Mouse (Mus musculus) layer of hippocampus, postnatal 25 days (tissue): ENCODE data around the gene Cacna1g. TPM values are rescaled to one million over a fixed set of nuclear protein-coding genes. Genes with fewer than 3 reads are reported as not detected.
A peak's percentile ranks its signal among the peaks of the same experiment; 100 is the strongest.

ENCODE experiments used
- DNase-seq, 2 experiments: peaks; one replicate each; pipeline ENCODE4 v3.0.0; 2022; ENCODE audit warnings: mixed read lengths in 2 of 2, low spot score in 1 of 2; ENCODE audit errors: extremely low spot score in 1 of 2
- total RNA-seq, 2 experiments: library from RNA; stranded (reverse); gene quantifications; 2 replicates each; pipeline ENCODE4 v1.2.3; 2021

Cacna1g gene
- total RNA-seq, 2 experiments from 2014 or later: 49.7 to 72.3 TPM

DNA sequence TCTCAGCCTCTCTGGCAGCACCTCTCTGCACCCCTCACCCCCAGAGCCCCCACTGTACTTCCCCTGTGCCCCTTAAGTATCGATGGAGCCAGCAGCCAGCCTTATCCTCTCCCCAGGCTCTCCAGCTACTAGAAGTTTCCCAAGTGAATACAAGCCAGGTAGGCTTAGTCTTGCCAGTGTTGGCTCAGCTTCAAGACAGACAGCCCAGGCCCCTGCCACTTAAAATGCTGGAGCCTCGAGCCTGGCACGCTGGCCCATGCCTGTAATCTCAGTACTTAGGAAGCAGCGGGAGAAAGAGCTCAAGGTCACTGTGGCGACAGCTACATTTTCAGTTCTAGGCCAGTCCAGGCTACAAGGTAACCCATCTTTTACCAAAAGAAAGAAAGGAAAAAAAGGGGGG, 24.1 kb downstream of the Cacna1g start:
- no peak for DNase-seq

DNA sequence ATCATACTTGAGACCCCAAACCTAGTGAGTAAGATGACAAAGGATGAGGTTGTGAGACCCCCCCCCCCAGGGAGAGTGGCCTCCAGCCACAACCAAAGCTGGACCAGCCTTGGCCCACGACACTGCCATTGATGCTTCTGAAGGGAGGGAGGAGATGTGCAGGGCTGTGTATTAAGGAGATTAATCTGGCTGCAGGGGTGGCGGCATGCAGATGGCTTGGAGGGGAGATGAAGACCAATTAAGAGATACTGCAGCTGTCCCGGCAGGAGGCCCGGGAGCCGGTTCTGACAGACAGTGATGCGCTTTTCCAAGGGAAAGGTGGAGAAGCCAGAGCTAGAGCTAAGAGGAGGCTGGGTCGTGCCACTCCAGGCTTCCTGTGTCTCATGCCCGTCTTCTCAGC, 24.8 kb downstream of the Cacna1g start:
- DNase-seq: no peak

- DNase-seq: no peak
Measured at GRCm38 (mm10) chr11:94447017-94447416, 27.0 kb downstream of the Cacna1g start.

- DNase-seq: no peak
Measured at GRCm38 (mm10) chr11:94445300-94445699, 28.7 kb downstream of the Cacna1g start.

GRCm38 (mm10) chr11:94444829-94445228, 29.2 kb downstream of the Cacna1g start:
- DNase-seq: no peak

GRCm38 (mm10) chr11:94441752-94442151, 32.2 kb downstream of the Cacna1g start:
- no peak for DNase-seq

DNA sequence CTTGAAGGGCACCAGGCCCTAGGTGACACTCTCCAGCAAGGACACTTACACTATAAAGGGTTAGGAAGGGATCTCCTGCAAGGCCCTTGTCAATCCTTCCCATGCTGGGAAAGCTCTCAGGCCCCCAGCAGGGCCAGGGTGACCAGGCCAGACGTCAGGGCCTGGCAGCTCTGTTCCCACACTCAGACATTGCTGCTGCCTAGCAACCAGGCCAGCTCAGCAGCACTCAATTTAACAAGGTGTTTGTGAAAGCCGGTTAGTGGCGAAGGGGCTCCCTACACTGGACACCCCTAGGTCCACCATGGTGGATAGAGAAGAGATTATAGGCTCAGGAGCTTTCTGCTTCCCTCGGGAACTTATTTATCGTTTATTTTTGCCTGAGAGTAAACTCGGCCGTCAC, 32.9 kb downstream of the Cacna1g start:
- no peak for DNase-seq

GRCm38 (mm10) chr11:94440421-94440820, 33.6 kb downstream of the Cacna1g start:
- no peak for DNase-seq

- DNase-seq: no peak
Measured at GRCm38 (mm10) chr11:94429011-94429651, 44.9 kb downstream of the Cacna1g start.

DNA sequence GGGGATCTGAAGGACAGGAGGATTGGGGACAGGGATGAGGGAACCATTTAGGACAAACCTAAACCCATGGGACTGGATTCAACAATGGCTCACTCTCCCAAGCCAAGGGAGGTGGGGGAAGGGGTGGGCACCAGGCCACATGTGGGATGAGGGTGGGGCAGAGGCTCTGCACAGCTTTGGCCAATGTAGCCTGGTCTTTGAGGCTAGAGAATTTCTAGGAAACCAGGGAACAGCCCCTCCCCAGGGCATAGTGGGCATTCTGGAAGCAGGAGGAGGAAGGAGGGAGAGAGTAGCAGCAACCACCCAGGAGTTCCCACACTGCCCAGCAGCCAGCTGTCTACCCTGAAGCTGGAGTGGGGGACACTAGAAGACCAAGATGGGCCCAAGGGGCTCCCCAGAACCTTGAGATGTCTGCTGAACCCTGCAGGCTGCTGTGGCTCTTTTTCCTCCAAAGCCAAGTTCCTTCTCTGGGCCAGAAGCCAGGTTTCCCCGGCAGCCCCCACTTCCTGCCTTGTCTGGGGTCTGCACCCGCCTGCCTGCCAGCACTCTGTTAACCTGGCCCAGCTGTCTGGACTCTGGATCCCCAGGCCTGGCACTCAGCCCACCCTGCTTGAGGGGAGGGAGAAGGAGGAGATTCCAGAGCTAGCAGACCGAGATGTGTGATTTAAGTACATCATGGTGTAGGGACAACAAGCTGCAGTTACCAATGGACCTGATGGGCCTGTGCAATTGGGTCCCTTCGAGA, 45.7 kb downstream of the Cacna1g start:
- DNase-seq: peak in 1 of 2 experiments; percentile 47

GRCm38 (mm10) chr11:94425656-94426055, 48.3 kb downstream of the Cacna1g start:
- DNase-seq: no peak

- DNase-seq: no peak
Measured at GRCm38 (mm10) chr11:94425215-94425614, 48.8 kb downstream of the Cacna1g start.

- DNase-seq: no peak
Measured at GRCm38 (mm10) chr11:94424380-94424779, 49.6 kb downstream of the Cacna1g start.

- no peak for DNase-seq
Measured at GRCm38 (mm10) chr11:94423855-94424254, 50.1 kb downstream of the Cacna1g start.

- no peak for DNase-seq
Measured at GRCm38 (mm10) chr11:94420991-94421390, 53.0 kb downstream of the Cacna1g start.

GRCm38 (mm10) chr11:94420325-94420724, 53.7 kb downstream of the Cacna1g start:
- peak in 1 of 2 experiments; percentile 52 for DNase-seq

- no peak for DNase-seq
Measured at GRCm38 (mm10) chr11:94419004-94419727, 54.8 kb downstream of the Cacna1g start.

DNA sequence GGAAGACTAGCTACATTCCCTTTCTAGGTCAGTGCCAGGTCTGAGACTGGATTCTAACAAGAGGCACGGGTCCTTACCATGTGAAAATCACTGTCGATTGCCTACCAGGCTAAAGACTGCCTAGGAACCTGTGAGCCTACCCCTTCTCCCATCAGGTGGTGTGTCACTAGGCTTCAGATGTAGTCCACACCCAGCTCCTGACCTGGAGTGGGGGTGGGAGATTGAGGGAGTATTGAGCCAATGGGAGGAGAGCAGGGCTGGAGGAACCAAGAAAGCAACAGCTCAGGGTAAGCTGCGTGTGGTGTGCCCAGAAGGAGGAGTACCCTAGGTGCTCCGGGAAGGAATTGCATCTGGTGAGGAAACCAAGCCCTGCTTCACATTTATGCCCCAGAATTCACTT, 60.0 kb downstream of the Cacna1g start:
- DNase-seq: no peak

DNA sequence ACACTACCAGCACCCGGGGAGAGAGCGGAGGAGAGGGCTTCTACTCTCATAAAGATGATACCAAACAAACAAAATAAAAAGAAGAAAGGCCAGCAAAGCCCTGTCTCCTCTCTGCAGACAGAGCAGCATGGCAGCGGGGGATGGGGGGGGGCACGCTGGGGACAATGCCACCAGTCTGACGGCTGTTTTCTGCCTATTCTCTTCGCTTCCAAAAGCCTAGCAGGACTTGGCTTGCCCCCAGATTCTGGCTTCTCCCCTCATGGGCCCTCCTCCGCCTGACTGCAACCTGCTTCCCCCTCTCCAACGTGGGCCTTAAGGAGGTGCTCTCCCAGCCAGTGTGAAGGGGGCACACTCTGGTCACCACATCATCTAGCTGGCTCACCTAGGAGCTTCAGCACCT, 60.5 kb downstream of the Cacna1g start:
- DNase-seq: peak in 1 of 2 experiments; percentile 37

GRCm38 (mm10) chr11:94412998-94413469, 61.0 kb downstream of the Cacna1g start:
- DNase-seq: no peak

DNA sequence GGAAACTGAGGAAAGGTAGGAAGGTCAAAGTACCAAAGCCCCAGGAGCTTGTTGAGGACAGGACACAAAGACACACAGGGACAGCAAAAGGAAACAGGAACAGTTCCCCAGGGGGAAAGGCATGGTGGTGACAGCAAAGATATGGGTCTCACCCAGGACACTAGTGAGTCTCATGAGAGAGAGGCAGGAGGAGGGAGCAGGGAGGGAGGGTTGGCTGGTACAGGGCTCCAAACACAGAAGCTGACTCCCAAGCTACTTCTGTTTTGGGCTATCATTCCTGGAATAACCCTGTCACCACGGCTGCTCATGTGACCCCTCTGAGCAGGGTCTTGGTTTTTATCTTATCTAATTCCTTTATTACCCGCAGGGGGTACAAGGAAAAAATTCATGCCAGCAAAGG, 61.4 kb downstream of the Cacna1g start:
- DNase-seq: no peak
